Comparison of ENCODE assay signal across 16 mouse cellular contexts in the genomic region with DNA sequence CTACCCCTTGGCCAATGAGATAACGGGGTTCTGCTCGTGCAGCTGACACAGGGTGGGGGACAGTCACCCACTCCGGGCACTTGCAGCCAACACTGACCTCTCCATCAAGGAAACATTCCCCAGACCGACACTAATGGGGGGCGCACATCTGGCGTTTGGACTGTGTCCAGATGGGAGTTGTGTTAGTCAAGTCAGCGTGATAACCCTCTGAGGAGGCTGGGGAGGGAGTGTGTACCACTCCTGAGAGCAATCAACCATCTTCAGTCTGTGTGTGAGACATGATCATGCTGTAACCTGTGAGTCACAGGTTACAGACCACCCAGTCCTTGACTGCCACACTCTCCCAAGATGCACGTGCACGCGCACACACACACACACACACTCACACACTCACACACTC.
DNase-seq lines count a peak whose midpoint lies in the region; ATAC-seq lines count a peak whose summit lies in the region.
"Had no signal": no experiment of that assay in that cellular context is flagged by ENCODE, and none has a peak within 500 bp of the region (broad histone marks: within the 10 kb centered on the region; RNA-seq: fewer than 3 reads in every experiment).

No protein-coding gene starts in this region.

- peaks cover 26% of the 10 kb centered on the region for H3K4me1 ChIP-seq in lung, embryonic 15.5 days
- peaks cover 20% of the 10 kb centered on the region; the same call in 1 of the 2 replicates for H3K4me1 ChIP-seq in stomach, embryonic 14.5 days (ENCODE audit: control insufficient read depth, insufficient read depth, low read length)

- H3K36me3 ChIP-seq in lung, embryonic 15.5 days, result no peaks in the 10 kb centered on the region
- no peaks in the 10 kb centered on the region for H3K36me3 ChIP-seq in stomach, embryonic 14.5 days (ENCODE audit: control insufficient read depth, insufficient read depth, low read length)
- H3K36me3 ChIP-seq: G1E; limb, embryonic 15.5 days had no signal

- no peak overlapping the region for H3K27ac ChIP-seq in lung, embryonic 15.5 days
- H3K27ac ChIP-seq in stomach, embryonic 14.5 days (ENCODE audit: low read length), result no peak overlapping the region
- H3K27ac ChIP-seq: limb, embryonic 15.5 days had no signal

- no peak overlapping the region for H3K4me2 ChIP-seq in lung, embryonic 15.5 days
- no peak overlapping the region for H3K4me2 ChIP-seq in stomach, embryonic 14.5 days (replicated peaks; ENCODE audit: low read depth, low read length)
- H3K4me2 ChIP-seq: limb, embryonic 15.5 days had no signal

- H3K9ac ChIP-seq in lung, embryonic 15.5 days, result no peak overlapping the region
- H3K9ac ChIP-seq in stomach, embryonic 14.5 days (replicated peaks; ENCODE audit: low read depth, low read length), result no peak overlapping the region
- H3K9ac ChIP-seq: forebrain, postnatal 0 days; limb, embryonic 15.5 days had no signal

- 8% methylated on average over 10 of the region's 10 CpGs for whole genome bisulfite sequencing in lung, embryonic 15.5 days
- 31% methylated on average over 10 of the region's 10 CpGs for WGBS in stomach, embryonic 14.5 days

- ATAC-seq in lung, embryonic 15.5 days (ENCODE audit: borderline replicate concordance, extremely low read depth, low FRiP score, low TSS enrichment), result peak; percentile 44; the same call in 1 of the 2 replicates
- peak; percentile 26; the same call in 1 of the 2 replicates for ATAC-seq in stomach, embryonic 14.5 days (ENCODE audit: insufficient number of reproducible peaks, insufficient read depth, low FRiP score, low read depth)
- ATAC-seq in activated CD4-positive, CD25-positive, alpha-beta regulatory T cell, adult 4 months, result no peak
- ATAC-seq: CD4-positive, CD25-positive, alpha-beta regulatory T cell, adult 4 months; forebrain, postnatal 0 days; lung, postnatal 0 days had no signal

- H3K4me3 ChIP-seq in lung, embryonic 15.5 days, result no peak overlapping the region
- H3K4me3 ChIP-seq in stomach, embryonic 14.5 days (ENCODE audit: low read depth, low read length), result no peak overlapping the region
- H3K4me3 ChIP-seq: limb, embryonic 15.5 days had no signal

- DNase-seq in adrenal gland, postnatal 10 days, result peak; percentile 18
- no peak for DNase-seq in adrenal gland, adult (ENCODE audit: inconsistent age in 2 of 2, low spot score in 1 of 2)
- peak; percentile 46 for DNase-seq in heart, postnatal 4 days
- DNase-seq in heart, postnatal 25 days (ENCODE audit: low spot score), result no peak
- DNase-seq in lung, postnatal 36 days, result no peak
- DNase-seq: adrenal gland, adult 2 months; cerebellum, adult 11 months; forebrain, postnatal 0 days; thymus, adult 2 months had no signal

- intact Hi-C loops in heart, postnatal 25 days (cut with DNase I), result no loop called here

- no peaks in the 10 kb centered on the region for H3K27me3 ChIP-seq in lung, embryonic 15.5 days
- no peaks in the 10 kb centered on the region for H3K27me3 ChIP-seq in stomach, embryonic 14.5 days (ENCODE audit: control insufficient read depth, insufficient read depth, low read length)

- H3K9me3 ChIP-seq in lung, embryonic 15.5 days, result no peaks in the 10 kb centered on the region
- H3K9me3 ChIP-seq in stomach, embryonic 14.5 days (ENCODE audit: control insufficient read depth, low read depth, low read length), result no peaks in the 10 kb centered on the region
- H3K9me3 ChIP-seq: limb, embryonic 15.5 days had no signal

Comparison
In these comparisons a context has a peak if more than half of its experiments do, and no peak if none do; other contexts are left out.
1. DNase-seq: peak in adrenal gland, postnatal 10 days (single experiment) and heart, postnatal 4 days (single experiment); none in adrenal gland, adult (0 of 2), heart, postnatal 25 days (single experiment) and lung, postnatal 36 days (single experiment).